Mouse (Mus musculus) CH12F3 (cell line): ENCODE results near the gene Cacna1e.

Experiments
- in situ Hi-C: fragments of 300-500 bp; cut with MboI; formaldehyde crosslinking; loops from 2 replicates; pipeline ENCODE4 v1.14.3; 2020; ENCODE audit warnings: low sequenced_read_pairs

The Cacna1e gene

GRCm38 (mm10) chr1:154839272-154839671, 45.0 kb downstream of the Cacna1e start:
- in situ Hi-C loops, result no loop called here

- in situ Hi-C loops, result no loop called here
These were observed 47.8 kb downstream of the Cacna1e start for GRCm38 (mm10) chr1:154836473-154836872.

GRCm38 (mm10) chr1:154832168-154832539, 52.1 kb downstream of the Cacna1e start:
- in situ Hi-C loops, result no loop called here

GRCm38 (mm10) chr1:154831269-154832167, 52.8 kb downstream of the Cacna1e start:
- in situ Hi-C loops, result no loop called here

- in situ Hi-C loops, result no loop called here
These were observed 54.2 kb downstream of the Cacna1e start for GRCm38 (mm10) chr1:154830051-154830450.

GRCm38 (mm10) chr1:154823098-154823497, 61.2 kb downstream of the Cacna1e start:
- in situ Hi-C loops, result no loop called here

GRCm38 (mm10) chr1:154820422-154820821, 63.9 kb downstream of the Cacna1e start:
- in situ Hi-C loops, result no loop called here

GRCm38 (mm10) chr1:154819960-154820359, 64.3 kb downstream of the Cacna1e start:
- in situ Hi-C loops, result no loop called here

- in situ Hi-C loops, result no loop called here
These were observed 65.6 kb downstream of the Cacna1e start for GRCm38 (mm10) chr1:154818742-154819141.

- in situ Hi-C loops, result no loop called here
These were observed 67.5 kb downstream of the Cacna1e start for GRCm38 (mm10) chr1:154816836-154817235.

GRCm38 (mm10) chr1:154816267-154816666, 68.0 kb downstream of the Cacna1e start:
- in situ Hi-C loops, result no loop called here

- in situ Hi-C loops, result no loop called here
These were observed 78.6 kb downstream of the Cacna1e start for GRCm38 (mm10) chr1:154805742-154806141.

GRCm38 (mm10) chr1:154805038-154805437, 79.3 kb downstream of the Cacna1e start:
- in situ Hi-C loops, result no loop called here

GRCm38 (mm10) chr1:154802301-154802904, 81.9 kb downstream of the Cacna1e start:
- in situ Hi-C loops, result no loop called here

GRCm38 (mm10) chr1:154799257-154799656, 85.0 kb downstream of the Cacna1e start:
- in situ Hi-C loops, result loop anchor here (25.0 kb wide), 1 partner anchor 738 kb away; no protein-coding TSS in a partner anchor

GRCm38 (mm10) chr1:154798771-154799170, 85.5 kb downstream of the Cacna1e start:
- in situ Hi-C loops, result loop anchor here (25.0 kb wide), 1 partner anchor 739 kb away; no protein-coding TSS in a partner anchor

GRCm38 (mm10) chr1:154796685-154797084, 87.6 kb downstream of the Cacna1e start:
- in situ Hi-C loops, result loop anchor here (25.0 kb wide), 1 partner anchor 741 kb away; no protein-coding TSS in a partner anchor

- in situ Hi-C loops, result loop anchor here (25.0 kb wide), 1 partner anchor 743 kb away; no protein-coding TSS in a partner anchor
These were observed 89.8 kb downstream of the Cacna1e start for GRCm38 (mm10) chr1:154794518-154794951.

GRCm38 (mm10) chr1:154791544-154792174, 92.6 kb downstream of the Cacna1e start:
- in situ Hi-C loops, result loop anchor here (25.0 kb wide), 1 partner anchor 746 kb away; no protein-coding TSS in a partner anchor

GRCm38 (mm10) chr1:154788491-154788890, 95.8 kb downstream of the Cacna1e start:
- in situ Hi-C loops, result loop anchor here (5.0 to 25.0 kb wide), 3 partner anchors 214 to 749 kb away; no protein-coding TSS in a partner anchor

GRCm38 (mm10) chr1:154788069-154788468, 96.2 kb downstream of the Cacna1e start:
- in situ Hi-C loops, result loop anchor here (5.0 to 25.0 kb wide), 3 partner anchors 214 to 749 kb away; no protein-coding TSS in a partner anchor
